Mouse (Mus musculus): ENCODE measurements around the gene Ap2a1.

Ap2a1 gene

DNA sequence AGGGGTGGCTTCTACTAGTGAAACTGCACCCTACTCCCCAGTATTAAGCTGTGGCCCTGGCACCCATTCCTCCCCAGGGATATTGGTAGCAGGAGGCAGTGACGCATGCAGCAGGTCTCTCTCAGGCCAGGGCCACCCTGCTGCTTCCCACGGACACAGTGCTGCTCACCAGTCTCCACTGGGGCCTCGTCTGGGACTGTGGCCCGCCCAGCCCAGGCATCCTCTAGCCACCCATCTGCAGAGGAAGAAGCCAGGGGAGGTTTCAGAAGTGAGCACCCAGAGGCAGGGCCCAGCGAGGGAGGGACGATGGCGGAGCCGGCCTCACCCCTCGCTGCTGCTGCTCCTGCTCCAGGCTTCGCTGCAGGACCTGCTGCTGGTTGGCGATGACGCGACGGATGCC, 66.1 kb downstream of the Ap2a1 start:
- DNase-seq: no peak

DNA sequence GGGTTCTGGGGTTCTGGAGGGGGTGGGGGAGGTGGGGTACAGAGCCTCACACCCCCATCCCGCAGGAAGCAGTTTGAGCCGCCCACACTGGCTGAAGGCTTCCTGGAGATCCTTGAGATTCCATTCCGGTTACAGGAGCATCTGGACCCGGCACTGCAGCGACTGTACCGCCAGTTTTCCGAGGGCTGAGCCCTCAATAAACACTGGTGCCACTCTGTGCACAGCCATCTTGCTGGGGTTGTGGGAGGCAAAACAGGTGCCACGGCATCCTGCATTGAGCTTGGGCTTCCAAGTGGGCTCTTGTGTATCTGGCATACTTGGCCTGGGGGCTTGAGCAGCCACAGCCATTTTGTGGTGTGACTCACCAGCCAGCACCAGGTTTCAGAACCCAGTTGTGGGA, 66.9 kb downstream of the Ap2a1 start:
- no peak for DNase-seq

DNA sequence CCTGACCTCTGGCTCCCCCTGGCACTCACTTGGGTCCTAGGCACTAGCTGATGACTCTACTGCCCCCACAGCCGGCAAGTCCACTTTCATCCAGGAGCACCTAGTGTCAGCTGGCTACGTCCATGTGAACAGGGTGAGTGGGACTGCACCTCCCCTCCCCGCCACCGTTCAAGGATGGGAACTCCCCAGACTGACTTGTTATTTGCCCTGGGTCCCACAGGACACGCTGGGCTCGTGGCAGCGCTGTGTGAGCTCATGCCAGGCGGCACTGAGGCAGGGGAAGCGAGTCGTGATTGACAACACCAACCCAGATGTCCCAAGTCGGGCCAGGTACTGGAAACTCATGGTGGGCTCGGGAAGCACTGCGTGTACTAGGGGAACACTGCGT, 67.9 kb downstream of the Ap2a1 start:
- peak; percentile 58 for DNase-seq

DNA sequence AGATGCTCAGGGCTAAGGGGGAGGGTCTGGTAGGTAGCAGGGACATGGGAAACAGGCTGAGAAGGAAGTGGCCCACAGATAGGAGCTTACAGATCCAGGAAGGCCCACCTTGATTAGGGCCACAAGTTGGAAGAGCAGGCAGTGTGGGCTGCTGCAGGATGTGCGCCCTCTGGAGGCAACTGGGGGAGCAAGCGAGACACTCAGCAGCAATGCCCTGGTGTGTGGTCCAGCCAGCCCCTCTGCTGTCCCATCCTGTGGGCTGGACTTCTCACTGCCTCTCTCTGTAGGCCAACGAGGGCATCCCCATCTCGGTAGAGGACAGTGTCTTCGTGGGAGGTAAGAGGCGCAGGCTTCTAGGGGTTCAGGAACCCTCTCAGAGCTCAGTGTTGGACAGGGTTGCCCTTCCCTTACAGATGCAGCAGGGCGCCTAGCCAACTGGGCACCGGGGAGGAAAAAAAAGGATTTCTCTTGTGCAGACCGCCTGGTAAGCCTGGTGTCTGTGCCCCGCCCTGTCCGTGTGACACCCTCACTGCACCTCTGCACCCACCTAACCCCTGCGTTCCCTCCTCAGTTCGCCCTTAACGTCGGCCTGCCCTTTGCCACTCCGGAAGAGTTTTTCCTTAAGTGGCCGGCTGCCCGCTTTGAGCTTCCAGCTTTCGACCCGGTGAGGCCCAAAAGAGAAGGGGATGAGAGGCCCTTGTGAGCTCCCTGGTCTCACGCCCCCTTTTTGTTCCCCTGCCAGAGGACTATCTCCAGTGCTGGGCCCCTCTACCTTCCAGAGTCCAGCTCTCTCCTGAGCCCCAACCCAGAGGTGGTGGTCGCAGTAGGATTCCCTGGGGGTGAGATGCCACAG, 68.5 kb downstream of the Ap2a1 start:
- peak; percentile 75 for DNase-seq

DNA sequence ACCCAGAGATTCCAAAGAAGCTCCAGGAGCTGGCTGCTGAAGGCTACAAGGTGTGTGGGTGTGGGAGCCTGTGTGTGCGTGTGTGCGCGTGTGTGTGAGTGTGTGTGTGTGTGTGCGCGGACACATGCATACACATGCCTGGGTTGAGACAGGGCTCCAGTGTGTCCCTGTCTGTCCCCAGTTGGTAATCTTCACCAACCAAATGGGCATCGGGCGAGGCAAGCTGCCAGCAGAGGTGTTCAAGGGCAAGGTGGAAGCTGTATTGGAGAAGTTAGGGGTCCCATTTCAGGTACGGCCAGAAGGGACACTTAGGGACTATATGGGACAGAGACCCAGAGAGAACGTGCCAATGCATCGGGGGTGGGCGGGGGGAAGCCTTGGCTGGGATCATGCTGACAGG, 69.4 kb downstream of the Ap2a1 start:
- peak; percentile 68 for DNase-seq

DNA sequence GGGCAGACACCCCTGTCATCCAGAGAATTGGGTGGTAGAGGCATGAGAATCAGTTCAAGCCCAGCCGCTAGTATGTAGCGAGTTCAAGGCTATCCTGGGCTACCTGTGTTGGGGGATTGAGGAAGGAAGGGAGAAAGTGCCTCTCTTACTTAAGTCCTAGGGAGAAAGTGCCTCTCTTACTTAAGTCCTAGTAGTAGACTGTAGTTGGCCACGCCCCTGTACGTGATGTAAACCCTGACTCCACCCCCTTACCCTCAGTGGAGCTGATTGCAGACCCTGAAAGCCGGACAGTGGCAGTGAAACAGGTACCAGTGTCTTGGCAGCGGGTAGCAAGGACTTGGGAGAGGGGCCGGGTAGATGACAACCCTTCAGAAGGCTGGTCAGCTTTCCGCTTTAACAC, 71.4 kb downstream of the Ap2a1 start:
- peak; percentile 74 for DNase-seq

DNA sequence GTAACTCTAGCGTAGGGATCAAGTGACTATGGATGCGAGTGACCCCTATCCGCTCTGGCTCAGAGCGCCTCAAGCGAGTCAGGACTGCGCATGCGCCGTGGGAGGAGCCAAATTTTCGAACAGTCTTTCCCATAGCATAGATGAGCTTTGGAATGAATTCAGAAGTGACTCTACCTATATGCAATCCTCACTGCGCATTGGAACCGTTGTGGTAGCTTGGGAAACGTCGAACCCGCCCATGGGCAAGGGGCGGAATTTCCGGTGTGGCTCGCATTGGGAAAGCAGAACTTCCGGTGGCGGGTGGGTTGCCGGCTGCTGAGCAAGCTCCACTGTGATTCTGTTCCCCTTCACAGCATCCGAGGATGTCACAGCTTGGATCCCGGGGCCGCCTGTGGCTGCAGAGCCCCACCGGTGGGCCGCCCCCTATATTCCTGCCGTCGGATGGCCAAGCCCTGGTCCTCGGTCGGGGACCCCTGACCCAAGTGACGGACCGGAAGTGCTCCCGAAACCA, 72.2 kb downstream of the Ap2a1 start, which contains the start of gene Pnkp:
Pnkp (plus strand) TSS at position 98 of the 511 bp plus-strand sequence.
- peak; percentile 89 for DNase-seq

DNA sequence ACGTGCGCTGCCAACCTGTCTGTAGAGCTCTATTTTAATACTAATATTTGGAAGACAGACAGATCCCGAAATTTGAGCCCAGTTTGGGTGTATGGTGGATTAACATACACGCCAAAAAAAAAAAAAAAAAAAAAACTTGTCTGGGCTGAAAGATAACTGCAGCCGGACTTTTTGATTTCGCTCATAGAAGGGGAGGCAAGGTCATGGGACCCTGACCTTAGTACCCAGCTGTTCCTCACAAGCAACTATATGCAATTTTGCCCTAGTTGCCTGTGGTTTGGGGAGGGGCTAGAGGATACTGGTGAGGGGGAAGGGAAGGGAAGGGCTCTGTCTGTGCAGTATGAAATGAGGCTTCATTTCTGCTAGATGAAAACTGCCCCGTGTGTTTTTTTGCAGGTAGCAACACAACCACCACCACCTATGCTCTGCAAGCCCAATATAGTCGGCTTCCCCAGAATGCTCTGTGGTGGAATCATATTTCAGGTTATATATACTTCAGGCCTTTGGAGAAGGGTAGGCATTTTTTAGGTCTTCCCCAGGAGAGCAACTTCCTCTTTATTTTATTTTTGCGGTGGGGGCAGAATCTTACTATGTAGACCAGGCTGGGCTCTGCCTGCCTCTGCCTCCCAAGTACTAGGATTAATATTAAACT, 72.9 kb downstream of the Ap2a1 start:
- DNase-seq: peak; percentile 52

DNA sequence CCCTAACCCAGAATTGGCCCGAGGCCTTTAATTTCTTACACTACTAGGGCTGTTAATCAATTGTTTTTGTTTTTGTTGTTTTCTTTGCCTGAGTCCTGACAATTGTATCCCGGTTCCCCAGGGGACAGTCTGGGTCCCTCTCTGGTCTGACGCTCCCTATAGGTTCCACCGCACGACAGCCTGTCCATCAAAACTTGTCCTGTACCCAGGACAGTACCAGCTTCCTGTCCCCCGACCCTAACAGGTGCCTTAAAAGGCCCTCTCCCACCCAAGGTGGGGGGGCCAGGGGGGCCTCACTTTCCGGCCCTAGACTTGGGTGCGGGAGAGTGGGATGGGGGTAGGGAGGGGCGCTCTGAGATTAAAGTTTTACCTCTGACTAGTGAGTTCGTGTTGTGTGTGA, 74.3 kb downstream of the Ap2a1 start:
- no peak for DNase-seq

DNA sequence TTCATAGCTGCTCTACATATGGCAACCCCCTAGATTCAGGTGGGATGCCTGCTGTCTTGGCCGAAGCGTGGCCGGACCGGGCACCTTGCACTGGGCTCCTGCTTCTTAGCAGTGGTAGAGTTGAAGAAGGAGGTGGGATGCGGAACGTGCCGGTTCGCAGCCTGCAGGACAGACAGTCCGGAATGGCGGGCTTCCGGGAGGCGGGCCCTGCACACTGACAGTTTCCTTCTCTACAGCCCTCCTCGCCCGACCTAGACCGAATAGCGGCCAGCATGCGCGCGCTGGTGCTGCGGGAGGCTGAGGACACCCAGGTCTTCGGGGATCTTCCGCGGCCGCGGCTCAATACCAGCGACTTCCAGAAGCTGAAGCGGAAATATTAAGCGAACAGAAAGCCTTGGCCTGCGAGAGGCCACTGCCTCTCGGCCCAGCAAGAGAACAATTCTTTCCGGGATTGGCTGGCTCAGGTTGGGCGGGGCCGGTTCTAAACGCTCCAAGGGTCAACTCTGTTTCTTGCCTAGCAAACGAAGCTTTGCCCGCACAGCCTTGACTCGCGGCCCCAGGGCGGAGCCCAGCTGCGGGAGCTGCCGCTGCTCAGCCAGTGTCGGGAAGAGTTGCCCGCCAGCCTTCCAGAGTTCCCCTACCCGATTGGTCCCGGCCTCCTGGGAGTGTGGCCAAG, 74.8 kb downstream of the Ap2a1 start:
- peak; percentile 86 for DNase-seq

DNA sequence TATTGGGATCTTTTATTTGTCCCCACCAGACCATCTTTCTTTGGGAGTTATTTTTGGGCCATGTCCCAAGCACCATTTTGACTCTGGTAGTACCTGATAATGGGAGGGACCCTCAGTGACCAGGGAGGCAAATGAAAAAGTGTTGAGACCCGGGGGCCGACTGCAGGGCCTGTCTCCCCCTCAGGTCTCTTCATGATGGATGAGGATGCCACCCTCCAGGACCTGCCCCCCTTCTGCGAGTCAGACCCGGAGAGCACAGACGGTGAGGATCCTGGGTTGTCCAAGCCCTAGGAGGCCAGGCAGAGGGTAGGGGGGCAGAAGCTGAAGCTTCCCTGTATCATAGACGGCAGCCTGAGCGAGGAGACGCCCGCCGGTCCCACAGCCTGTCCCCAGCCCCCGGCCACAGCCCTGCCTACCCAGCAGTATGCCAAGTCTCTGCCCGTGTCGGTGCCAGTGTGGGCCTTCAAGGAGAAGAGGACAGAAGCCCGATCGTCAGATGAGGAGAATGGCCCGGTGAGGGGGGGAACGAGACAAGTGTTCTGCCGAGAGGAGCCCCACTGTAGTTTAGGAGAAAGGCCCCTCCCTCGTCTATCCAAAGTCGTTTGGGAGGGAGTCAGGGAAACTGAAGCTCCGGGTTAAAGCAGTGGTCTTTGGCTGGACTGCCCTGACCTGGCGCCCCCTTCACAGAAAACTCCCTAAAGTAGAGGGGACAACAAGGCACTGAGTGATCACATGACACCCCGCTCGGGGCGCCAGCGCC, 75.5 kb downstream of the Ap2a1 start:
- peak; percentile 75 for DNase-seq

DNA sequence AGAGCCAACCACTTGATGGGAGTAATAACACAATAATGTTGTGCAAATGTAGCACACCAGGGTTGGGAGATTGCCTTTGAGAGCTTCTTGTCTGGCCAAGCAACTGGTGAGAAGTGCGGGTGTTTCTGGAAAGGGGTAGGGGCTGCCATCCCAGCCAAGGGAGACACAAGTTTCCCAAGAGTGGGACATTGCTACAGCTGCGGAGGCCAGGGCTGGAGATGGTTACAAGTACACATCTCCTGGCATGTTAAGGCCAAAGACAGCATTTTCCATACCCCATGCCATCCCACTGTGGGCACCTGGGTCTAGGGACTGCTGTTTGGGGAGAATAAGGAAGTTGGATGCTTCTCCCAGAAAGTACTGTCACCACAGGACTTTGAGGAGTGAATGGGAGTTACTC, 76.2 kb downstream of the Ap2a1 start:
- peak; percentile 68 for DNase-seq

DNA sequence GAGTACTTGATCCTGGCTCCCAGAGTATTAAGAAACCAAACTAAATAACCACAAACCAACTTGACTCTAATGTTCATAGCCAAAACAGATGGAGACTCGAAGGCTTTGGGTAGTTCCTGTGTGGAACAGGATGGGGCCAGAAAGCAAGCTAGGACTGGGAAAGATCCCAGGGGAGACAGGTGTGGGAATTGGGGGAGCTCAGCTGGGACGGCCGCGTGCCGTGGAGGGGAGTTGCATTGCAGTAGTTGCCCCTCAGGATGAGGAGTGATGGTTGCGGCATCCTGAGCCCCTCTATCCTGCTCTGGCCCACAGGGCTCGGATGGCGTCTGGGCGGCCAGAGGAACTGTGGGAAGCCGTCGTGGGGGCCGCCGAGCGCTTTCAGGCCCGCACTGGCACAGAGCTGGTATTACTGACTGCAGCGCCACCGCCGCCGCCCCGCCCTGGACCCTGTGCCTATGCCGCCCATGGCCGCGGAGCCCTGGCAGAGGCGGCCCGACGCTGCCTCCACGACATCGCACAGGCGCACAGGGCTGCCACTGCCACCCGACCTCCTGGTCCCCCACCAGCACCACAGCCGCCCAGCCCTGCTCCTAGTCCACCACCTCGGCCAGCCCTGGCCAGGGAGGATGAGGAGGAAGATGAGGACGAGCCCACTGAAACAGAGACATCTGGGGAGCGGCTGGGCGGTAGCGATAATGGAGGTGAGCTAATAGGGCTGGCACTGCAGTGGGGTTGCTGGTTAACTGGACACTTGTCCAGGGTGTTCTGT, 76.9 kb downstream of the Ap2a1 start:
- peak; percentile 70 for DNase-seq

DNA sequence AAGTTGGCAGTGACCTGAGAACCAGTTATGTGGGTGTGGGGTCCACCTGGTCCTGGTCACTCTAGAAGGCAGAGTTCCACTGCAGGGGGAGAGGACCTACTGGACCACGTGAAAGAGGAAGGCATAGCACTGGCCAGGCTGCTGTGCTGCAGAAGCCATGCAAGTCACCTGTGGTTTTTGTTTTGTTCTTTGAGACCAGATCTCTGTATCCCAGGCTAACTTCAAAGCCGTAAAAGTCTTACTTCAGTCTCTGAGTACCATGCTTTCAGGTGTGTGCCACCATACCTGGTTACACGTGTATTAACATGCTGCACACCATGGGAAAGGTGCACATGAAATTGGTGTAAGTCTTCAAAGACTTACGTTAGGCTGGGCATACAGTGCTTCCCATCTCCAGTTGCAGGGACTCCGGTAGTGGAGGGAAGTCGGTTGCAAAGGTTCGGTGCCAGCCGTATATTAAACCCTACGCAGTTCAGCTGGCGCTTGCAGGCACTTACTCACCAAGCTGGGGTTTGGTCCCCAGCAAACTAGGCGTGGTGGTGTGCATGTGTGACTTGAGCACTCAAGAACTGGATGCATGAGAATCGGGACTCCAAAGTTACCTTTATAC, 77.6 kb downstream of the Ap2a1 start:
- peak; percentile 63 for DNase-seq

DNA sequence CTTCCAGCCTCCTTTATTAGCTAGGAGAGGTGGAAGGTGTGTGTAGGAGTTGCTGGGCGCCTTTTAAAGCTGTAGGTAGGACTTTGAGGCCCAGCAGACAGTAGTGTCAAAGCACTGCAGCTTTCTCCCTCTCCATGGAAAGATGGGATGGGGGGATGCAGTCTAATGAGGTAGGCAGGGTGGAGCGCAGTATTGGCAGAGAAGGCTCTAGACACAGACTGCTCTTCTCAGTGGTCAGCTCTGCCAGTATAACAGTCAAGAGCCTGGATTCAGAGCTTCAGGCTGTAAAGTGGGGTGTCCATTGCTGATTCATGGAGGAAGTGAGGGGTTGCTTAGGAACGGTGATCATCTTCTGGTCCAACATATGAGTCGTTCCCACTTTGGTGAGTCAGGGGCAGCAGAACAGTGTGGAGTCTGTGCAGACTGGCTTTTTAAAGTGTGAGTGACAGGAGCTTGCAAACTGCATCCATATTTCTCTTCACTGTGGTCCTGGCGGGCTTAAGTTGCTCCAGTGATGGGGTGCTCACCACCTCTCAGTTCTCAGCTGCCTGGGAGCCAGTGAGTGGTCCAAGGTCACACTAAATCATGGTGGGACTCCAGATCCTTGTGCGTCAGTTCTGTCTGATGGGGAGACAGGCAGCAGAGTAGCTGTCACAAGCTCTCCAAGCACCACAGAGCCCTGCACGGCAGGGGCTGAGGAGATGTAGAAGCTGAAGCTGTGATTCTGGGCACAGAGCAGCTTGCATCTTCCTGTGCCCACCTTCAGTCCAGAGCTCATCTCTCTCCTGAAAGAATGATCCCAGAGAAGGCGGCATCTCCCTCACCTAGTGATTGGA, 78.3 kb downstream of the Ap2a1 start:
- peak; percentile 58 for DNase-seq
